Mouse (Mus musculus) embryonic fibroblast, embryonic 13.5 days (primary cell): ENCODE measurements around the gene Gdap1l1. TPM values are rescaled to one million over a fixed set of nuclear protein-coding genes. Genes with fewer than 3 reads are reported as not detected.
A peak's percentile ranks its signal among the peaks of the same experiment; 100 is the strongest.

Source experiments
- H3K27ac ChIP-seq: 2 replicates; pipeline ENCODE4 v1.5.1; 2012; ENCODE audit warnings: low read length, control low read depth, inconsistent platforms; ENCODE audit not compliant: insufficient read depth
- H3K4me1 ChIP-seq: 2 replicates; pipeline ENCODE4 v1.6.1; 2011; ENCODE audit warnings: low read length; ENCODE audit not compliant: control insufficient read depth, insufficient read depth
- H3K4me3 ChIP-seq: 2 replicates; pipeline ENCODE4 v1.5.1; 2011; ENCODE audit warnings: mild to moderate bottlenecking, control low read depth, low read length; ENCODE audit not compliant: insufficient read depth
- CTCF ChIP-seq: IDR thresholded peaks from 2 replicates; pipeline ENCODE4 v1.5.1; 2011; ENCODE audit warnings: mild to moderate bottlenecking, control low read depth, low read length, moderate library complexity, borderline replicate concordance; ENCODE audit not compliant: insufficient read depth
- POLR2A ChIP-seq: IDR thresholded peaks from 2 replicates; pipeline ENCODE4 v1.6.1; 2011; ENCODE audit warnings: low read depth, mild to moderate bottlenecking, control low read depth, low read length, moderate library complexity
- polyA plus RNA-seq: library from polyadenylated mRNA; stranded (reverse); fragments of >200 nt; gene quantifications from 2 replicates; pipeline ENCODE4 v1.2.4, GENCODE M21; 2011; ENCODE audit warnings: low read depth; ENCODE audit not compliant: missing spikeins, insufficient read length

Gdap1l1 gene
- polyA plus RNA-seq, 1 experiment = 0.86 TPM

DNA sequence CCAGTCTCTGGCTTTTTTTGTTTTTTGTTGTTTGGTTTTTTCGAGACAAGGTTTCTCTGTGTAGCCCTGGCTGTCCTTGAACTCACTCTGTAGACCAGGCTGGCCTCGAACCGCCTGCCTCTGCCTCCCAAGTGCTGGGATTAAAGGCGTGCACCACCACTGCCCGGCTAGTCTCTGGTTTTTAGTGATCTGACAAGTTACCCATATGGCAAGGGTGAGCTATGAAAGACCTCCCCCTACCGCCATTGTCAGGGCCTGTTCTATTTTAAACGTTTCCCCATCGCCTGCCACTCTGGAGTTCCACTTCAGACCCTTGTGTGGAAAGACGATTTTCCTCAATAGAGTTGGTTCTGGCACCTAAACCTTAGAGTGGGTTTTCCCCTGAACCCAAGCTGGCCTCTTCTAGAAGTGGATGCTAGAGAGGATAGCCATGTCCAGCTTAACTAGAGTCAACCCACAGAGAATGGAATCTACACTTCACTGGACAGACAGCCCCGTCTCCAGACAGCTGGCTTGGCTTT, 17.9 kb upstream of the Gdap1l1 start:
- peak overlapping the region; percentile 99 for H3K4me3 ChIP-seq
- H3K4me1 ChIP-seq = no peaks in the 10 kb centered on the region; the same call in 1 of the 2 replicates
- peak overlapping the region; percentile 78; the same call in 1 of the 2 replicates for H3K27ac ChIP-seq
- no peak for TF ChIP-seq CTCF
- no peak; the same call in 1 of the 2 replicates for TF ChIP-seq POLR2A

DNA sequence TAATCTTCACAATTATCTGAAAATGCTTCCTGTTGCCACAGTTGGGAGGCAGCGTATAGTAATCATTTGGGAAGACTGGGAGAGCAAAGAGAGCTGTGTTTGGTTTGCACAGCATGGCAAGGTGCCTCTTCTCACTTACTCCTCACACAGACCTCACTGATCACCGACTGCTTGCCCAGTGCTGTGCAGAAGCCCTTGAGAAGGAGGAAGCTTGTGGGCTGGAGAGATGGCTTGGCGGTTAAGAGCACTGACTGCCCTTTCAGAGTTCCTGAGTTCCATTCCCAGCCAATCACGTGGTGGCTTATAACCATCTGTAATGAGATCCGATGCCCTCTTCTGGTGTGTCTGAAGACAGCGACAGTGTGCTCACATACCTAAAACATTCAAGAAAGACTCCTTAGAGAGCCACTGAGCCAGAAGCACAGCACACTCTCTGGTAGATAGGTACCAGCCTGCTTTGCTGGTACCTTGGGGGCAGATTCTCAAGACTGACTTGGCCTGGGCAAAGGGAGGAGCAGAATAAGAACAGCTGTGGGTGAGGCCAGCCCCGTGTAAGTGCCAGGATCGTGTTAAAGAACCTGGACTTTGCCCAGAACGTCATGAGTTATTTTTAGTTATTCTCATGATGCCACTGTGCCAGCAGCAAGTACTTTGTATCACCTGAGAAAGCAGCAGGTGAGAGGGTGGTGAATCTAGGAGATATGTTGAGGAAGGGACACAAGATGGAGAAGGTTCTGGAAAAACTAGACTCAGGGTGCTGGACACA, 15.2 kb upstream of the Gdap1l1 start:
- H3K4me3 ChIP-seq = no peak overlapping the region
- TF ChIP-seq POLR2A (no peak; the same call in 1 of the 2 replicates), CTCF (no peak)
- H3K27ac ChIP-seq = no peak overlapping the region

DNA sequence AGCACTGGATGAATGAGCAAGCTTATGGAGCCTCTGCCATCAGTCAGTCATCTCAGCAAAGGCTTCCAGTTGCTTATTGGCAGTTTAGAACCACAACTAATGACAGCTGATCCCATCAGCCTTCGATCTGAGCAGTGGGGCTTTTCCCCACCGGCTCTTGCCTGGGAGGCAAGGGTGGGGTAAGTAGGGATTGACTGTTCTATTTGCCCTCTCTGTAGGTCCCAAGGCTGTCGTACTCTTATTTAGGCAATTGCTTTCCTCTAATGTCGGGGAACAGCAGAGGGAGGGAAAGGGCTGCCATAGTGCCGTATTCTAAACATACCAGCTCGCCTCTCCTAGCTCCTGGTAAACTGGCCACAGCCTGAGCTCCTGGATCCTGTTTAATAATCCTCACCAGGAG, 13.7 kb upstream of the Gdap1l1 start, which contains the start of gene Oser1:
TSS of gene Oser1 (minus strand) at position 101 of the 400 bp plus-strand sequence.
- H3K4me3 ChIP-seq = no peak within 1 kb of the TSS
- no peak within 1 kb of the TSS for H3K27ac ChIP-seq
- no peaks in the 10 kb centered on the region; the same call in 1 of the 2 replicates for H3K4me1 ChIP-seq
- no peak for TF ChIP-seq POLR2A
- TF ChIP-seq CTCF = no peak

More for the DNA sequence above, 15.2 kb upstream of the Gdap1l1 start:
- no peaks in the 10 kb centered on the region; the same call in 1 of the 2 replicates for H3K4me1 ChIP-seq

DNA sequence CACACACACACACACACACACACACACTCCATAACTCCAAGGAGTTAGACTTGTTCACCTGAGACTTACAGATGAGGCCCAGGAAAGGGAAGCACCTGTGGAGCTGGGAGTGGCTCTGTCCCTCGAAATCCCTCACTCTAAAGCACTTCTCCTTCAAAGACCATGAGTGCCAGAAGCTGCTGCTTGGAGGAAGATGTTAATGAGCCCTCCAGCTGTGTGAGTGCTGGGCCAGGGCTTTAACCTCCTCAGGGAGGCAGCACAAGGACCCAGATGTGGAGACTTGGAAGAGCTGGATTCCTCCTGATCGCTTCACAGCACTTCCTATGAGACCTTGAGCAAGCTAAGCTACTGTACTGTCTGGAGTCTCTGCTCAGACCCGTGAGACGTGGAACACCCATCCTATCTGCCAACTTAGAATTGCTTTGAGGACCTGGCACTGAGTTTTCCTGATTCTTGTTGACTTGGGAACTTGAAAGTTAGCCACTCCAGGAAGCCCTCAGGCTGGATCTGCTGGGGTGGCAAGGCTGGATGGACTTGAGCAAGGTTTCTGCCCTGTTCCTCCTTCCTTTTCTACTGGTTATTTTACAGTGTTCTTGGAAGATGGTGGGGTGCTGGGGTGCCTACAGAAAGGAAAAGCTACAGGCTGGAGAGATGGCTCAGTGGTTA, 9.8 kb upstream of the Gdap1l1 start:
- H3K4me3 ChIP-seq = no peak overlapping the region
- no peak for TF ChIP-seq POLR2A
- TF ChIP-seq CTCF = no peak
- no peak overlapping the region for H3K27ac ChIP-seq
- no peaks in the 10 kb centered on the region for H3K4me1 ChIP-seq

DNA sequence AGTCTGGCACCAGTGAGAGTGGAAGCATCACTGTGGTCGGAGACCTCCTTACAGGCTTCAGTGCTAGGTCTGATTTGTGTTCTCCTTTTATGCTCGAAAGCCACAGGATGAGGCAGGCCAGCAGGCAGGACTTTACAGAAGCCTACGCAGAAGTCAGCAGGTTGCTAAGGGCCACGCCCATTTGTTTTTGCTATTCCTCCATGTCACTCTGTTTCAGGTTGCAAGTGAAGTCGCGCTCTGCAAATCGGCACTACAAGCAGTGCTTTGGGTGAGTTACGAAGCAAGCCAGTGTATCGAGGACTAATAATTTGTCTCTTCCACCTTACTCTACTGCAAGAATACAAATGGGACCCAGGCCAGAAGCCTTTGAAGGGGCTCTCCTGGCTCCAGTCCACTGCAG, 7.0 kb upstream of the Gdap1l1 start:
- Histone ChIP-seq H3K4me3 (no peak overlapping the region), H3K4me1 (no peaks in the 10 kb centered on the region), H3K27ac (no peak overlapping the region)
- TF ChIP-seq CTCF (no peak), POLR2A (no peak)

DNA sequence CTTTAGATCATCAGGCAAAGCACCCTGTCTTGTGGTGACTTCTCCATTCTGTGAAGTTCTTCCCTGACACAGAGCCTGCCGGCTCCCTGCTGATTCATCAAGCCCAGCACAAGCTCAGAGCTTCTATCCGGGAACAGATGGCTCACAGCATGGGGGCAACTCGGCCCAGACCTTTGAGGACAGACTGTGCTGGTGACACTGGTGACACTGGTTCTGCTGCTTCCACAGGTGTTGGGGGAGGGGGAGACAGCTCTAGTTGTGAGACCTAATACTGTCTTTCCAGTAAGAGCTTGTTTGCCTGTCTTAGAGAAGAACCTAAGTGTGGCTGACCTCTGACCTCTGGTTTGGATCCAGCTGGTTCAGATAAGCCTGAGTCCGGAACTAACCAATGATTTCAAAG, 4.3 kb upstream of the Gdap1l1 start:
- H3K27ac ChIP-seq = no peak overlapping the region
- H3K4me3 ChIP-seq = no peak overlapping the region
- no peak for TF ChIP-seq POLR2A
- no peak for TF ChIP-seq CTCF
- no peaks in the 10 kb centered on the region for H3K4me1 ChIP-seq

DNA sequence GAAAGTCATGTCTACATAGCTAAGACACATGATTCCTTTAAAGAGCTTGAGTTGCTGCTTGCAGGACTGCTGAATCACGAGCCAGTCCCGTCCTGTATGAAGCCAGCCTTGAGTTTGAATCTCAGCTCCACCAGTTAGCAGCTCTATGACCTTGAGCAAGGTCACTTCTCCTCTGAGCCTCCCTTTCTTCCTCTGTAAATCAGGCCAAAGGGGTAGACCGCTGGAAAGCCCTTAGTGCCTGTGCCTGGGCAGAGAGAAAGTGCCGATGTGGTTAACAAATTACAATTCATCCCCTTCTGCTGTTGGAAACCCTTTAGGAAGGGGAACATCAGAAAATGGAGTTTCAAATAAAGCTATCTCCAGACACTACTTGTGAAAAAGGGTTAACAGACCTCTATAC, 476 bp upstream of the Gdap1l1 start:
- TF ChIP-seq CTCF = no peak
- no peak for TF ChIP-seq POLR2A
- Histone ChIP-seq H3K27ac (no peak overlapping the region), H3K4me3 (no peak overlapping the region), H3K4me1 (no peaks in the 10 kb centered on the region)

DNA sequence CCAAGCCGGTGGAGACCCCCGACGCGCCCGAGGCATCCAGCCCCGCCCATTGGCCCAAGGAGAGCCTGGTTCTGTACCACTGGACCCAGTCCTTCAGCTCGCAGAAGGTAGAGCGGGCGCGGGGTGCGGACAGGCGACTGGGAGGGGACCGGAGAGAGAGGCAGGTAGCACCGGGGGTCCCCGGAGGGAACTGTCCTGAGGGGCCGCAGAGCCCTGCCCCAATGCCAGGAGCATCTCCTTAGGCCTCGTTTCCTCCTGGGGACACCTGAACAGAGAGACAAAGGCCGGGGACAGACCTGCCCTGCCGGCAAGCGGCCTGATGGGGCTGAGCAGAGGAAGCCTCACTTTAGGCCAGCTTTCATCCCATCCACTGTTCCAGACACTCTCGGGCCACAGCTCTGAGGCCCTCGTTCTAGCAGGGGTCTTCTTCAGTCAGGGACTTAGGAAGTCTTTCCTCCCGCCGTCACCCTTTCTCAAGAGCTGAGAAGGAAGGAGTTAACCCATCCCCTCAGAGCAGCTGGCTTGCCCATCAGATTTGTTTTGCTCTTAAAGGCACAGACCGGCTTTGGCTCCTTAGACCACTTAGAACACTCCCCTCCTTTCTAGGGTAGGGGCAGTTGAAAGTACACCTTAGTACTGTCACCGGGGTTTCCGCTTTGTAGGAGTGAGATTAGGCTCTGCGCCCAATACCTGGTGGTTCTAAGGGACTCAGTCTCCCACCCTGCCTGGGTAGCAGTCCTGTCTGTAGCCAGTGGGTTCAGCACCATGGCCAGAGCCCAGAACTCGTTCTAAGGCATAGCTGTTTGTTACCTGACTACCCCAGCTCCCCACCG, 559 bp downstream of the Gdap1l1 start:
- no peak overlapping the region for H3K27ac ChIP-seq
- no peaks in the 10 kb centered on the region for H3K4me1 ChIP-seq
- H3K4me3 ChIP-seq = peak overlapping the region; percentile 4; the same call in 1 of the 2 replicates
- TF ChIP-seq CTCF (no peak), POLR2A (no peak)

DNA sequence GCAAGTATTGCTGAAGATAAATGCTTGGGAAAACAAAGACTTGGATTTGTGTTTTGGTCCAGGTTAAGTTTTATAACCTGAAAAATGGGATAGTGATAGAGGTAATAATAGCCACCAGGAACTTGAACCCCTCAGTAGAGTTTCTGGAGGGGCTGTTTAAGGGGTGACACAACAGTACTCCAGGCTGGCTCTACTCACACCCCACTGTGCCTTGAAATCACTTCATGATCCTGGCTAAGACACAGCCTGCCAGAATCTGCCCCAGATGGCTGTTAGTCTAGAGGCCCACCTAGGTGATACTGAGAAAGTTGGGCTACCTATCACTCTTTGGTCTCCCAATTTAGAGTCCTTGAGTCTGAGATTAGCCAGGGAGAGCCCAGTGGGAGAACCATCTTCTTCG, 1.2 kb downstream of the Gdap1l1 start:
- Histone ChIP-seq H3K4me1 (no peaks in the 10 kb centered on the region), H3K4me3 (no peak overlapping the region), H3K27ac (no peak overlapping the region)
- TF ChIP-seq POLR2A (no peak), CTCF (no peak)
